Mouse (Mus musculus) embryo, embryonic 10 days (tissue): ENCODE results near the gene Pllp.

Experiments
- DNase-seq: peaks from one replicate; pipeline ENCODE4 v3.0.0-alpha.2; 2015; ENCODE audit warnings: low spot score

Gene Pllp

DNA sequence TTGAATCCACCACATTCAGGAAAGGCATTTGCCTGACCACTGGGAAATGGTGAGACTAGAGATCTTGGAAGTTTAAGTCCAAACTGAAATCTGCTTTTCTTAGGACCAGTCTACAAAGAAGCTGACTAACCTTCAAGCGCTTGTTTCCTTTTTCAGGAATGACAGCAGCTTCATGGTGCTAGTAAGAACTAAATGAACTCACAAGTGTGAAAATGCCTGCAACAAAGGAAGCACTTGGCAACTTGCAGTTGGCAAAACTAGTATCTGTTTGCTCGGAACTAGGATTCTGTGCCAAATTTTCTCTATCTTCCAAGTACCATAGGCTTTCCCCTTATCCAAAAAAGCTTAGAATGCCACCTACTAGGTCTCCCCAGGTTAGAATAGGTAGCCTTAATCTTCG is 49.9 kb downstream of the Pllp start:
- DNase-seq, result no peak

GRCm38 (mm10) chr8:94645202-94645601 is 50.9 kb downstream of the Pllp start:
- DNase-seq, result no peak

DNA sequence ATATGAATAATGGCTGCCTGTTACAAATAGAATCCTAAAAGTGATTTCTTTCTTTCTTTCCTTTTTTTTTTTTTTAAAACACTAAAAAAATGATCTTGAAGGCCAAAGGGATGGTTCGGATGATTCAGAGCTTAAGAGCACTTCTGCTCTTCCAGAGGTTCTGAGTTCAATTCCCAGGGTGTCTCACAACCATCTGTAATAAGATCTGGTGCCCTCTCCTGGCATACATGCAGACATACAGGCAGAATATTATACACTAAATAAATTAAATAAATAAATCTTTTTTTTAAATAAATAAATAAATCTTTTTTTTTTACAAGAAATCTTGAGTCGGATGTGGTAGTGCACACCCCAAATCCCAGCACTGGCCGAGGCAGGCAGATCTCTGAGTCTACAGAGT is 54.1 kb downstream of the Pllp start:
- DNase-seq, result no peak

DNA sequence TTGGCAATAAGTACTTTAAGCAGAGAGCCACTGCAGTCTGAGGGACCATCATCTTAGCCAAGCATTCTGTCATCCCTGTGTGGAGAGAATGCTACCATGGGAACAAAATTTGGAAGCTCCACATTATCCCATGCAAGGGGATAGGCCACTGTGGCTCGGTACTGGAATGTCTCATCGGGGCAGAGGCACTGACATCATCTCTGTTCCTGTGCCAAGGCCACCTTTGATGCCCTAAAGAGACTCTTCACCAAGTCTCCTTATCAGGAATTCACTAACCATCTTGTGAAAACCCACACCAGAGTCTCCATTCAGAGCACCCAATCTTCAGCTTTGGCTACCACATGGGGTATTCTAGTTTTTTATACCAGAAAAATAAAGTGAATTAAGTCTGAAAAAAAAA is 54.9 kb downstream of the Pllp start:
- no peak for DNase-seq

GRCm38 (mm10) chr8:94634211-94634610 is 61.9 kb downstream of the Pllp start:
- DNase-seq, result no peak

GRCm38 (mm10) chr8:94633564-94634194 is 62.4 kb downstream of the Pllp start:
- no peak for DNase-seq
